Mouse (Mus musculus): ENCODE data around the gene Pde12.
"Not testable (repeated sequence)": the region's sequence is repeated elsewhere in the genome, so short reads cannot be mapped to it uniquely, and the experiment has no call there.

GRCm38 (mm10) chr14:26705246-26705645 is 35.6 kb upstream of the Pde12 start:
- TF ChIP-seq CTCF, EP300 (IDR thresholded peaks at IDR 0.05; ENCODE audit: low read depth): not testable (repeated sequence)

All from heart, postnatal 0 days (tissue).